30 mouse cellular contexts compared by ENCODE assay signal in genomic region chr1:34868391-34868790, GRCm38 (mm10). TPM values are rescaled to one million over a fixed set of nuclear protein-coding genes. Genes with fewer than 3 reads are reported as not detected.
A peak's percentile ranks its signal among the peaks of the same experiment; 100 is the strongest.
DNase-seq lines count a peak whose midpoint lies in the region; ATAC-seq and TF ChIP-seq lines count a peak whose summit lies in the region.
"Had no signal": no experiment of that assay in that cellular context is flagged by ENCODE, and none has a peak within 500 bp of the region (broad histone marks: within the 10 kb centered on the region; RNA-seq: fewer than 3 reads in every experiment).

No protein-coding gene starts in this region.

- 85% methylated on average over 8 of the region's 8 CpGs for WGBS in embryonic facial prominence, embryonic 13.5 days
- 87% methylated on average over 8 of the region's 8 CpGs for WGBS in embryonic facial prominence, embryonic 10.5 days
- WGBS in hindbrain, embryonic 12.5 days: 85% methylated on average over 8 of the region's 8 CpGs
- WGBS in hindbrain, embryonic 11.5 days: 93% methylated on average over 8 of the region's 8 CpGs
- 91% methylated on average over 8 of the region's 8 CpGs for WGBS in intestine, embryonic 14.5 days
- 92% methylated on average over 8 of the region's 8 CpGs for WGBS in intestine, postnatal 0 days
- 85% methylated on average over 8 of the region's 8 CpGs for WGBS in limb, embryonic 12.5 days
- 92% methylated on average over 8 of the region's 8 CpGs for WGBS in limb, embryonic 10.5 days

- 0 out of 2 replicates have a peak, but pooled peaks have one; percentile 3 for ATAC-seq in embryonic facial prominence, embryonic 13.5 days (ENCODE audit: insufficient number of reproducible peaks, insufficient read depth, low FRiP score, low TSS enrichment, low read depth)
- peak; percentile 38; the same call in 1 of the 2 replicates for ATAC-seq in hindbrain, embryonic 12.5 days (ENCODE audit: low FRiP score)
- no peak for ATAC-seq in hindbrain, embryonic 11.5 days (ENCODE audit: low FRiP score)
- ATAC-seq in intestine, embryonic 14.5 days (replicated peaks; ENCODE audit: low FRiP score, low TSS enrichment, low read depth): no peak
- no peak for ATAC-seq in intestine, postnatal 0 days
- peak; percentile 63; the same call in 1 of the 2 replicates for ATAC-seq in limb, embryonic 12.5 days (ENCODE audit: insufficient number of reproducible peaks, insufficient read depth, low FRiP score, low TSS enrichment, low read depth)
- ATAC-seq: forebrain, embryonic 14.5 days; forebrain, postnatal 0 days; intestine, embryonic 16.5 days; Patski had no signal

- no peaks in the 10 kb centered on the region for H3K27me3 ChIP-seq in embryonic facial prominence, embryonic 13.5 days
- no peaks in the 10 kb centered on the region for H3K27me3 ChIP-seq in embryonic facial prominence, embryonic 10.5 days (replicated peaks; ENCODE audit: low read depth, poor library complexity, severe bottlenecking)
- no peaks in the 10 kb centered on the region for H3K27me3 ChIP-seq in hindbrain, embryonic 12.5 days
- no peaks in the 10 kb centered on the region for H3K27me3 ChIP-seq in hindbrain, embryonic 11.5 days (ENCODE audit: control insufficient read depth, insufficient read depth, low read length)
- no peaks in the 10 kb centered on the region for H3K27me3 ChIP-seq in intestine, embryonic 14.5 days (replicated peaks; ENCODE audit: control insufficient read depth, insufficient read depth, low read length)
- H3K27me3 ChIP-seq in intestine, postnatal 0 days (replicated peaks; ENCODE audit: control insufficient read depth, insufficient read depth, low read length): no peaks in the 10 kb centered on the region
- H3K27me3 ChIP-seq in limb, embryonic 12.5 days: no peaks in the 10 kb centered on the region
- no peaks in the 10 kb centered on the region for H3K27me3 ChIP-seq in limb, embryonic 10.5 days (ENCODE audit: low read depth, poor library complexity, severe bottlenecking)
- H3K27me3 ChIP-seq: CH12.LX; embryonic facial prominence, embryonic 15.5 days; heart, embryonic 12.5 days; heart, embryonic 15.5 days; Patski had no signal

- H3K4me1 ChIP-seq in embryonic facial prominence, embryonic 13.5 days: no peaks in the 10 kb centered on the region
- no peaks in the 10 kb centered on the region for H3K4me1 ChIP-seq in embryonic facial prominence, embryonic 10.5 days
- H3K4me1 ChIP-seq in hindbrain, embryonic 12.5 days: no peaks in the 10 kb centered on the region
- H3K4me1 ChIP-seq in hindbrain, embryonic 11.5 days (replicated peaks; ENCODE audit: control insufficient read depth, insufficient read depth, low read length): no peaks in the 10 kb centered on the region
- no peaks in the 10 kb centered on the region for H3K4me1 ChIP-seq in intestine, embryonic 14.5 days (replicated peaks; ENCODE audit: control insufficient read depth, insufficient read depth, low read length)
- no peaks in the 10 kb centered on the region for H3K4me1 ChIP-seq in intestine, postnatal 0 days (replicated peaks; ENCODE audit: control insufficient read depth, insufficient read depth, low read length)
- no peaks in the 10 kb centered on the region for H3K4me1 ChIP-seq in limb, embryonic 12.5 days (replicated peaks)
- no peaks in the 10 kb centered on the region for H3K4me1 ChIP-seq in limb, embryonic 10.5 days
- H3K4me1 ChIP-seq: embryonic facial prominence, embryonic 15.5 days; hindbrain, embryonic 10.5 days had no signal

- no peak overlapping the region for H3K4me3 ChIP-seq in embryonic facial prominence, embryonic 13.5 days
- no peak overlapping the region for H3K4me3 ChIP-seq in embryonic facial prominence, embryonic 10.5 days
- no peak overlapping the region for H3K4me3 ChIP-seq in hindbrain, embryonic 12.5 days
- H3K4me3 ChIP-seq in hindbrain, embryonic 11.5 days (ENCODE audit: low read depth, low read length): no peak overlapping the region
- H3K4me3 ChIP-seq in intestine, embryonic 14.5 days (ENCODE audit: low read depth, low read length): no peak overlapping the region
- H3K4me3 ChIP-seq in intestine, postnatal 0 days (ENCODE audit: low read depth, low read length): no peak overlapping the region
- no peak overlapping the region for H3K4me3 ChIP-seq in limb, embryonic 12.5 days (replicated peaks)
- no peak overlapping the region for H3K4me3 ChIP-seq in limb, embryonic 10.5 days
- H3K4me3 ChIP-seq: embryonic facial prominence, embryonic 15.5 days; gastrocnemius, adult 2 months; heart, embryonic 12.5 days; heart, embryonic 15.5 days; hindbrain, embryonic 10.5 days had no signal

- TF ChIP-seq CTCF in intestine, postnatal 0 days (IDR thresholded peaks at IDR 0.05; ENCODE audit: low read depth): no peak

- no peaks in the 10 kb centered on the region for H3K36me3 ChIP-seq in embryonic facial prominence, embryonic 13.5 days
- H3K36me3 ChIP-seq in embryonic facial prominence, embryonic 10.5 days (replicated peaks): peaks cover 10% of the 10 kb centered on the region
- peaks cover 62% of the 10 kb centered on the region for H3K36me3 ChIP-seq in hindbrain, embryonic 12.5 days
- H3K36me3 ChIP-seq in hindbrain, embryonic 11.5 days (ENCODE audit: control insufficient read depth, insufficient read depth, low read length): no peaks in the 10 kb centered on the region
- H3K36me3 ChIP-seq in intestine, embryonic 14.5 days (ENCODE audit: control insufficient read depth, insufficient read depth, low read length): peaks cover 10% of the 10 kb centered on the region
- peaks cover 75% of the 10 kb centered on the region for H3K36me3 ChIP-seq in intestine, postnatal 0 days (ENCODE audit: control insufficient read depth, insufficient read depth)
- peaks cover 13% of the 10 kb centered on the region; the same call in 1 of the 2 replicates for H3K36me3 ChIP-seq in limb, embryonic 12.5 days
- H3K36me3 ChIP-seq in limb, embryonic 10.5 days: peaks cover 5% of the 10 kb centered on the region; the same call in 1 of the 2 replicates

- H3K4me2 ChIP-seq in embryonic facial prominence, embryonic 13.5 days: no peak overlapping the region
- no peak overlapping the region for H3K4me2 ChIP-seq in hindbrain, embryonic 12.5 days (replicated peaks)
- no peak overlapping the region for H3K4me2 ChIP-seq in hindbrain, embryonic 11.5 days (replicated peaks; ENCODE audit: low read depth, low read length)
- no peak overlapping the region for H3K4me2 ChIP-seq in intestine, embryonic 14.5 days (ENCODE audit: low read length)
- H3K4me2 ChIP-seq in intestine, postnatal 0 days (replicated peaks; ENCODE audit: low read depth): no peak overlapping the region
- H3K4me2 ChIP-seq in limb, embryonic 12.5 days: no peak overlapping the region
- H3K4me2 ChIP-seq: embryonic facial prominence, embryonic 15.5 days; heart, embryonic 12.5 days; heart, embryonic 15.5 days had no signal

- no peaks in the 10 kb centered on the region for H3K9me3 ChIP-seq in embryonic facial prominence, embryonic 13.5 days
- no peaks in the 10 kb centered on the region for H3K9me3 ChIP-seq in embryonic facial prominence, embryonic 10.5 days
- H3K9me3 ChIP-seq in hindbrain, embryonic 12.5 days (replicated peaks): no peaks in the 10 kb centered on the region
- no peaks in the 10 kb centered on the region for H3K9me3 ChIP-seq in hindbrain, embryonic 11.5 days (ENCODE audit: control insufficient read depth, low read length)
- no peaks in the 10 kb centered on the region for H3K9me3 ChIP-seq in intestine, embryonic 14.5 days (ENCODE audit: control insufficient read depth, low read length)
- H3K9me3 ChIP-seq in intestine, postnatal 0 days (ENCODE audit: control insufficient read depth): no peaks in the 10 kb centered on the region
- H3K9me3 ChIP-seq in limb, embryonic 12.5 days: no peaks in the 10 kb centered on the region
- no peaks in the 10 kb centered on the region for H3K9me3 ChIP-seq in limb, embryonic 10.5 days (replicated peaks)
- H3K9me3 ChIP-seq: embryonic facial prominence, embryonic 15.5 days; G1E; heart, embryonic 12.5 days; heart, embryonic 15.5 days; hindbrain, embryonic 10.5 days had no signal

- H3K9ac ChIP-seq in embryonic facial prominence, embryonic 13.5 days: no peak overlapping the region
- H3K9ac ChIP-seq in hindbrain, embryonic 12.5 days: no peak overlapping the region
- H3K9ac ChIP-seq in hindbrain, embryonic 11.5 days (ENCODE audit: low read depth, low read length): no peak overlapping the region
- H3K9ac ChIP-seq in intestine, embryonic 14.5 days (ENCODE audit: low read length): no peak overlapping the region
- H3K9ac ChIP-seq in intestine, postnatal 0 days (ENCODE audit: low read depth, low read length): no peak overlapping the region
- no peak overlapping the region for H3K9ac ChIP-seq in limb, embryonic 12.5 days (replicated peaks)
- H3K9ac ChIP-seq: embryonic facial prominence, embryonic 15.5 days; forebrain, postnatal 0 days; heart, embryonic 12.5 days; heart, embryonic 15.5 days had no signal

- no peak overlapping the region for H3K27ac ChIP-seq in embryonic facial prominence, embryonic 13.5 days
- H3K27ac ChIP-seq in embryonic facial prominence, embryonic 10.5 days (replicated peaks): no peak overlapping the region
- no peak overlapping the region for H3K27ac ChIP-seq in hindbrain, embryonic 12.5 days
- H3K27ac ChIP-seq in hindbrain, embryonic 11.5 days (ENCODE audit: low read depth, low read length): no peak overlapping the region
- no peak overlapping the region for H3K27ac ChIP-seq in intestine, embryonic 14.5 days (ENCODE audit: low read depth)
- H3K27ac ChIP-seq in intestine, postnatal 0 days (ENCODE audit: low read depth, low read length): no peak overlapping the region
- no peak overlapping the region for H3K27ac ChIP-seq in limb, embryonic 12.5 days
- H3K27ac ChIP-seq in limb, embryonic 10.5 days: no peak overlapping the region
- H3K27ac ChIP-seq: embryonic facial prominence, embryonic 15.5 days; gastrocnemius, adult 2 months; heart, embryonic 15.5 days; hindbrain, embryonic 10.5 days had no signal

- DNase-seq in embryonic facial prominence, embryonic 10.5 days (ENCODE audit: low spot score): no peak
- no peak for DNase-seq in hindbrain, embryonic 11.5 days (ENCODE audit: low spot score)
- DNase-seq in intestine, embryonic 14.5 days (ENCODE audit: low spot score): peak; percentile 40
- DNase-seq in limb, embryonic 10.5 days (ENCODE audit: low spot score): no peak
- DNase-seq: adrenal gland, postnatal 10 days; adrenal gland, postnatal 36 days; B cell, adult 2 months; cerebellum, adult 18-20 months; cerebellum, adult 9-10 months; cerebellum, postnatal 14 days; forebrain, postnatal 0 days; gastrocnemius, adult 2 months; gastrocnemius, postnatal 14 days; heart, adult 18-20 months; heart, postnatal 10 days; heart, postnatal 36 days; kidney, adult 2 months had no signal

RNA-seq across cellular contexts. Expression of gene Plekhb2, which starts 18.6 kb away (rescaled TPM):
- 11.6 and 15.2 TPM in 2 replicates for polyA plus RNA-seq in embryonic facial prominence, embryonic 13.5 days (2015; fragmentation: Nextera tagmentation; extraction: Ambion mirVana)
- polyA plus RNA-seq in embryonic facial prominence, embryonic 10.5 days (2016; fragmentation: Nextera tagmentation; extraction: Ambion mirVana): 24.6 and 28.3 TPM in 2 replicates
- 50.8 and 59.8 TPM in 2 replicates for polyA plus RNA-seq in hindbrain, embryonic 12.5 days (2016; fragmentation: Nextera tagmentation; extraction: Ambion mirVana)
- 53.5 and 56.7 TPM in 2 replicates for polyA plus RNA-seq in hindbrain, embryonic 11.5 days (2014; fragmentation: Nextera tagmentation; extraction: Ambion mirVana)
- 47.5 and 56.1 TPM in 2 replicates for polyA plus RNA-seq in intestine, embryonic 14.5 days (2014; fragmentation: Nextera tagmentation; extraction: Ambion mirVana)
- polyA plus RNA-seq in intestine, postnatal 0 days (2015; fragmentation: Nextera tagmentation; extraction: Ambion mirVana): 191 and 206 TPM in 2 replicates
- 13.5 and 15.4 TPM in 2 replicates for polyA plus RNA-seq in limb, embryonic 12.5 days (2016; fragmentation: Nextera tagmentation; extraction: Ambion mirVana)
- polyA plus RNA-seq in limb, embryonic 10.5 days (2016; fragmentation: Nextera tagmentation; extraction: Ambion mirVana): 19.0 and 19.2 TPM in 2 replicates

RNA-seq across cellular contexts. Expression of gene Fam168b, which starts 25.5 kb away (rescaled TPM):
- polyA plus RNA-seq in embryonic facial prominence, embryonic 13.5 days (2015; fragmentation: Nextera tagmentation; extraction: Ambion mirVana): 91.8 and 93.8 TPM in 2 replicates
- 115 and 119 TPM in 2 replicates for polyA plus RNA-seq in embryonic facial prominence, embryonic 10.5 days (2016; fragmentation: Nextera tagmentation; extraction: Ambion mirVana)
- 170 TPM in 2 replicates for polyA plus RNA-seq in hindbrain, embryonic 12.5 days (2016; fragmentation: Nextera tagmentation; extraction: Ambion mirVana)
- polyA plus RNA-seq in hindbrain, embryonic 11.5 days (2014; fragmentation: Nextera tagmentation; extraction: Ambion mirVana): 75.6 and 106 TPM in 2 replicates
- 68.0 and 68.6 TPM in 2 replicates for polyA plus RNA-seq in intestine, embryonic 14.5 days (2014; fragmentation: Nextera tagmentation; extraction: Ambion mirVana)
- polyA plus RNA-seq in intestine, postnatal 0 days (2015; fragmentation: Nextera tagmentation; extraction: Ambion mirVana): 22.4 and 23.6 TPM in 2 replicates
- 133 and 140 TPM in 2 replicates for polyA plus RNA-seq in limb, embryonic 12.5 days (2016; fragmentation: Nextera tagmentation; extraction: Ambion mirVana)
- polyA plus RNA-seq in limb, embryonic 10.5 days (2016; fragmentation: Nextera tagmentation; extraction: Ambion mirVana): 119 and 135 TPM in 2 replicates

Comparison
In these comparisons a context has a peak if more than half of its experiments do, and no peak if none do; other contexts are left out.
1. ATAC-seq: peak in embryonic facial prominence, embryonic 13.5 days (single experiment), hindbrain, embryonic 12.5 days (single experiment) and limb, embryonic 12.5 days (single experiment); none in hindbrain, embryonic 11.5 days (single experiment), intestine, embryonic 14.5 days (single experiment) and intestine, postnatal 0 days (single experiment).